Mouse (Mus musculus) neural tube, postnatal 0 days (tissue): ENCODE measurements around the gene Odf4. TPM values are rescaled to one million over a fixed set of nuclear protein-coding genes. Genes with fewer than 3 reads are reported as not detected.

Source experiments
- polyA plus RNA-seq: library from polyadenylated mRNA; unstranded; fragments of >200 nt; fragmentation: Nextera tagmentation; extraction: Ambion mirVana; gene quantifications from 2 replicates; pipeline ENCODE4 v1.2.1, GENCODE M21; 2015

Odf4 gene
- polyA plus RNA-seq: 0.43 and 1.0 TPM in 2 replicates

GRCm38 (mm10) chr11:68926981-68927380 is at the start of gene Odf4:
Odf4 (minus strand) TSS chr11:68927081.

GRCm38 (mm10) chr11:68975085-68975484 is 48.2 kb upstream of the Odf4 start, which contains the start of gene Rangrf:
Rangrf (minus strand) TSS chr11:68975185.

GRCm38 (mm10) chr11:68967337-68968282 is 40.7 kb upstream of the Odf4 start, which contains the start of gene Slc25a35:
Slc25a35 (plus strand) TSS chr11:68968131.

GRCm38 (mm10) chr11:68957308-68957707 is 30.4 kb upstream of the Odf4 start, which contains the start of gene Arhgef15:
Arhgef15 (minus strand) TSS chr11:68957480.

GRCm38 (mm10) chr11:68901351-68902046 is 25.4 kb downstream of the Odf4 start, which contains the start of gene Rpl26:
Rpl26 (plus strand) TSS chr11:68901583.

GRCm38 (mm10) chr11:68888253-68888652 is 38.6 kb downstream of the Odf4 start, which contains the start of gene Rnf222:
Rnf222 (plus strand) TSS chr11:68888553.

Other genes starting within 250 kb of the Odf4 start
- 64.1 and 79.0 TPM in 2 replicates for gene Myh10, start 235.5 kb downstream of the Odf4 start, polyA plus RNA-seq
- 103 and 108 TPM in 2 replicates for gene Ndel1, start 55.2 kb downstream of the Odf4 start, polyA plus RNA-seq
- gene Rnf222, start 38.5 kb downstream of the Odf4 start, polyA plus RNA-seq: not detected in 2 replicates
- 568 and 632 TPM in 2 replicates for gene Rpl26, start 25.5 kb downstream of the Odf4 start, polyA plus RNA-seq
- gene Arhgef15, start 30.4 kb upstream of the Odf4 start, polyA plus RNA-seq: 23.3 and 25.5 TPM in 2 replicates
- gene Slc25a35, start 41.0 kb upstream of the Odf4 start, polyA plus RNA-seq: 3.4 and 3.6 TPM in 2 replicates
- 28.4 and 30.6 TPM in 2 replicates for gene Rangrf, start 48.1 kb upstream of the Odf4 start, polyA plus RNA-seq
- 14.4 and 15.8 TPM in 2 replicates for gene Pfas, start 81.4 kb upstream of the Odf4 start, polyA plus RNA-seq
- 36.9 and 43.6 TPM in 2 replicates for gene Ctc1, start 88.8 kb upstream of the Odf4 start, polyA plus RNA-seq
- gene Aurkb, start 118.6 kb upstream of the Odf4 start, polyA plus RNA-seq: 7.9 and 8.5 TPM in 2 replicates
- gene Borcs6, start 132.6 kb upstream of the Odf4 start, polyA plus RNA-seq: 30.3 and 31.4 TPM in 2 replicates
- gene Tmem107, start 143.7 kb upstream of the Odf4 start, polyA plus RNA-seq: 30.0 and 35.1 TPM in 2 replicates
- gene Vamp2, start 161.4 kb upstream of the Odf4 start, polyA plus RNA-seq: 425 and 492 TPM in 2 replicates
- 7.1 and 10.1 TPM in 2 replicates for gene Per1, start 168.1 kb upstream of the Odf4 start, polyA plus RNA-seq
- 1.8 and 2.1 TPM in 2 replicates for gene Hes7, start 193.3 kb upstream of the Odf4 start, polyA plus RNA-seq
- gene 9130213A22Rik, start 195.5 kb upstream of the Odf4 start, polyA plus RNA-seq: 1.3 and 1.4 TPM in 2 replicates
- gene Aloxe3, start 198.8 kb upstream of the Odf4 start, polyA plus RNA-seq: 9.9 and 11.9 TPM in 2 replicates
- 1.4 and 2.0 TPM in 2 replicates for gene Alox12b, start 229.9 kb upstream of the Odf4 start, polyA plus RNA-seq